Mouse (Mus musculus) midbrain, postnatal 0 days (tissue): ENCODE measurements around the gene Ces1f. TPM values are rescaled to one million over a fixed set of nuclear protein-coding genes. Genes with fewer than 3 reads are reported as not detected.

Source experiments
- ATAC-seq: fragments of 200-750 bp; cut with Nextera tagmentation; 2 replicates; pipeline ENCODE4 v1.8.0; 2017; ENCODE audit warnings: moderate number of reproducible peaks, mild to moderate bottlenecking, moderate TSS enrichment, moderate library complexity; ENCODE audit not compliant: low FRiP score
- DNase-seq: peaks from one replicate; pipeline ENCODE4 v3.0.0-alpha.2; 2015; ENCODE audit warnings: low spot score
- H3K27ac ChIP-seq: fragments of 300-500 bp; sonication (generic); 2 replicates; pipeline ENCODE4 v1.5.1; 2014; ENCODE audit warnings: low read depth, mild to moderate bottlenecking, low read length, mixed read lengths
- H3K27me3 ChIP-seq: fragments of 300-500 bp; sonication (generic); 2 replicates; pipeline ENCODE4 v1.6.1; 2014; ENCODE audit warnings: low read length, control low read depth, mixed read lengths; ENCODE audit not compliant: insufficient read depth
- H3K36me3 ChIP-seq: fragments of 300-500 bp; sonication (generic); 2 replicates; pipeline ENCODE4 v1.6.1; 2014; ENCODE audit warnings: low read length, control low read depth, mixed read lengths; ENCODE audit not compliant: insufficient read depth
- H3K4me1 ChIP-seq: fragments of 300-500 bp; sonication (generic); 2 replicates; pipeline ENCODE4 v1.6.1; 2014; ENCODE audit warnings: mild to moderate bottlenecking, control low read depth, antibody characterized with exemption, low read length, mixed read lengths; ENCODE audit not compliant: insufficient read depth
- H3K4me2 ChIP-seq: fragments of 300-500 bp; sonication (generic); 2 replicates; pipeline ENCODE4 v1.6.1; 2014; ENCODE audit warnings: low read depth, mild to moderate bottlenecking, low read length, mixed read lengths; ENCODE audit not compliant: poor library complexity, severe bottlenecking
- H3K4me3 ChIP-seq: fragments of 300-500 bp; sonication (generic); 2 replicates; pipeline ENCODE4 v1.5.1; 2014; ENCODE audit warnings: low read depth, mild to moderate bottlenecking, low read length, moderate library complexity
- H3K9ac ChIP-seq: fragments of 300-500 bp; sonication (generic); replicated peaks from 2 replicates; pipeline ENCODE4 v1.6.1; 2014; ENCODE audit warnings: mild to moderate bottlenecking, low read length, moderate library complexity, mixed read lengths; ENCODE audit not compliant: poor library complexity, severe bottlenecking
- H3K9me3 ChIP-seq: fragments of 300-500 bp; sonication (generic); 2 replicates; pipeline ENCODE4 v1.6.1; 2016; ENCODE audit warnings: low read length, control low read depth
- CTCF ChIP-seq: IDR thresholded peaks from 2 replicates; pipeline ENCODE4 v1.5.1; 2016; ENCODE audit warnings: antibody characterized with exemption, mild to moderate bottlenecking
- whole genome bisulfite sequencing: fragments of 180-500 bp; shearing (Covaris S2); extraction: QIAGEN DNeasy Blood & Tissue Kit; methylation state at CpG from one replicate; pipeline ENCODE4 v1.1.7; 2014; 5-methylcytosine and 5-hydroxymethylcytosine counted together
- polyA plus RNA-seq: library from polyadenylated mRNA; unstranded; fragments of >200 nt; fragmentation: Nextera tagmentation; extraction: Ambion mirVana; gene quantifications from 2 replicates; pipeline ENCODE4 v1.2.1, GENCODE M21; 2015
- total RNA-seq: library from RNA; depleted of rRNA; stranded (reverse); fragments of >200 nt; gene quantifications from 2 replicates; pipeline ENCODE4 v1.2.3, GENCODE M21; 2014; rRNA removed

Ces1f gene
- total RNA-seq (0.19 TPM in 1 of 2 replicates, not detected in the other), polyA plus RNA-seq (not detected in 2 replicates)

DNA sequence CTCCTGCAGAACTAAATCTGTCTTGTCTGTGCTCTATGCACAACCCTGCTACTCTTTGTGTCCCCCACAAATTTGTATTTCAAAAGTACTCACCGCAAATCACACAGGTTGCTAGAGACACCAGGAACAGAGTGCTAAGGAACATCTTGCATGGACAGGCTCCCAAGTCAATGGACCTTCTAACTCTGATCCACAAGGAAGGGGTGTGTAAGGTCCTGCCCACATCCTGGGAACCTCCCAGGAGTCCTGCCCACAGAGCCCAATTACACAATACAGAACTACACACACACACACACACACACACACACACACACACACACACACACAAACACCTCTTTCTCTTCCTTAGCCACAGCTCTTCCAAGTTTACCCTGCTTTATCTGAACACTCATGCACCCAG is at the start of gene Ces1f:
Gene Ces1f (minus strand): TSS at position 192 of the 400 bp plus-strand sequence.
- Histone ChIP-seq H3K4me1 (no peaks in the 10 kb centered on the region), H3K9me3 (no peaks in the 10 kb centered on the region), H3K36me3 (no peaks in the 10 kb centered on the region), H3K4me3 (no peak within 1 kb of the TSS), H3K27me3 (no peaks in the 10 kb centered on the region), H3K9ac (no peak within 1 kb of the TSS), H3K27ac (no peak within 1 kb of the TSS), H3K4me2 (no peak within 1 kb of the TSS)
- 97% methylated on average over 1 of the region's 1 CpGs for WGBS
- DNase-seq (no peak), ATAC-seq (no peak)
- no peak for TF ChIP-seq CTCF

DNA sequence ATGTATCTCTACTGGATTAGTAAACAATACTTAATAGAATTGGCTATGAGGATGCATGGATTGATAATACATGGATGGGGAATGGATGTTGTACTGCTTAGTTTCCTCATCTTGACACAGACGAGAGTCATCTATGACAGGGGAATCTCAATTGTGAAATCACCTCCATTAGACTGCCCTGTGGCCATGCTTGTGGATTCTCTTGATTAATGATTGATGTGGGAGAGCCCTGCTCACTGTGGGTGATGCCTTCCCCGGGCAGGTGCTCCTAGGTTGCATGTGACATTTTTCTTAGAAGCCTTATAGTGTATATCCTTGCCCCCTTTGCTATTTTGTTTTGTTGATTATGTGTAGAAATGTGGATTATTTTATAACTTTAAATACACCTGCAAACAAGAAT is 45.6 kb upstream of the Ces1f start:
- 77% methylated on average over 2 of the region's 2 CpGs for WGBS
- no peaks in the 10 kb centered on the region for H3K27me3 ChIP-seq
- TF ChIP-seq CTCF: no peak
- H3K4me1 ChIP-seq: no peaks in the 10 kb centered on the region
- ATAC-seq (no peak), DNase-seq (no peak)
- no peaks in the 10 kb centered on the region for H3K36me3 ChIP-seq
- no peak overlapping the region for H3K4me2 ChIP-seq
- H3K4me3 ChIP-seq: no peak overlapping the region
- H3K9me3 ChIP-seq: no peaks in the 10 kb centered on the region
- H3K9ac ChIP-seq: no peak overlapping the region
- no peak overlapping the region for H3K27ac ChIP-seq

DNA sequence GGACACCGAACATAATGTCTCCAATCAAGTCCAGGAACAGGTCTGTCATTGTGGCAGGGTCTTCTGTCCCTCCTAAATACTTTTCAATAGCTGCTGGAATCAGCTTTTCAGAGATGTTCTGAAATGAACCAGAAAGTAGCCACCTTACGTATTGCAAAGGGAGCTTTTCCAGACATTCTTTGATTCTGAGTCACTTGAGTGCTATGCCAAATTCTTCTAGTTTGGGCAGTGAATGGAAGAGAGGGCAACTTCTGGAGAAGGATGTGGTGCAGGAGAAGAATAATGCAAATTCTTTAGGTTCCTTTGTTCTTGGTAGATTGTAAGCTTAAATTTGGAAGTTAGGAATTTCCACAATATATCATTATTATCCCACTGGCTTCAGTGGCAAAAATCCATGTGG is 37.5 kb upstream of the Ces1f start:
- no peak overlapping the region for H3K9ac ChIP-seq
- no peaks in the 10 kb centered on the region for H3K36me3 ChIP-seq
- ATAC-seq: no peak
- H3K27ac ChIP-seq: no peak overlapping the region
- no peak for DNase-seq
- H3K4me2 ChIP-seq: no peak overlapping the region
- 92% methylated on average over 2 of the region's 2 CpGs for WGBS
- no peak for TF ChIP-seq CTCF
- H3K4me1 ChIP-seq: no peaks in the 10 kb centered on the region
- no peaks in the 10 kb centered on the region for H3K27me3 ChIP-seq
- no peak overlapping the region for H3K4me3 ChIP-seq
- H3K9me3 ChIP-seq: no peaks in the 10 kb centered on the region

DNA sequence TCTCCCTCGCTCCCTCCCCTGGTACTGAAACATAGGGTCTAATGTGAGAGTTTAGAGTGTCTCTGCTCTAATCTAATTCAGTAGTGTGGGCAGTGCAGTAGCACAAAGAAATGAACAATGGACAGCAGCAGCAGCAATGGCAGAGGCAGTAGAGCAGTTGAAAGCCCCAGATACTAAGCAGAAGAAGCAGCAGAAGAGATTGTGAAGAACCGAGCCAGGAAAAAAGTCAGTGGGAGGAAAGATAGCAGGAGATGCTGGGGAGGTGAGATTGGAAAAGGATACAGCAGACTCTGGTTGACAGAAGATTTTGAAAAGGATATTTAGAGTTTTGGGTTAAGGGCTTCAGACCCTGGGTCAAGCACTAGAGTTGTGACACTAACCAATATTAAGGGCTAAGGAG is 36.0 kb upstream of the Ces1f start:
- Histone ChIP-seq H3K9ac (no peak overlapping the region), H3K4me2 (no peak overlapping the region), H3K27me3 (no peaks in the 10 kb centered on the region), H3K36me3 (no peaks in the 10 kb centered on the region), H3K4me1 (no peaks in the 10 kb centered on the region), H3K4me3 (no peak overlapping the region), H3K9me3 (no peaks in the 10 kb centered on the region), H3K27ac (no peak overlapping the region)
- no peak for ATAC-seq
- DNase-seq: no peak
- 79% methylated on average over 2 of the region's 2 CpGs for WGBS
- TF ChIP-seq CTCF: no peak

DNA sequence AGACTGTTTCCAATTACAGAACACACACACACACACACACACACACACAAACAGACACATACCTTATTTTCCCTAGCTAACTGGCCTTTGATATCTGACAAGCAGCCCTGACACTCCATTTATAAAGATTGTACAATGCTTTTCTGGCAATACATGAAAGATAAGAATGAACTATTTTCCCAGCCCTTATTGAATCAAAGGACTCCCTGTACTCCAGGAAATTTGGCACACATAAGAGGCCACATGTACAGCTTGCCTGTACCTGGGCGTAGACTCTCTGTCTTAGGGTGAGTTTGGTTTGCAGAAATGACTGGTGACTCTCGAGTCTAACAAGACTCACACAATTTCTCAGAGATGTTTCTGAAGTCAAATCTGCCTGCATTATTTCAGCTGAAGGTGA is 4.3 kb upstream of the Ces1f start:
- H3K27ac ChIP-seq: no peak overlapping the region
- H3K4me3 ChIP-seq: no peak overlapping the region
- no peak for TF ChIP-seq CTCF
- H3K27me3 ChIP-seq: no peaks in the 10 kb centered on the region
- WGBS: 82% methylated on average over 2 of the region's 2 CpGs
- no peaks in the 10 kb centered on the region for H3K9me3 ChIP-seq
- DNase-seq (no peak), ATAC-seq (no peak)
- no peak overlapping the region for H3K4me2 ChIP-seq
- H3K4me1 ChIP-seq: no peaks in the 10 kb centered on the region
- no peak overlapping the region for H3K9ac ChIP-seq
- no peaks in the 10 kb centered on the region for H3K36me3 ChIP-seq

DNA sequence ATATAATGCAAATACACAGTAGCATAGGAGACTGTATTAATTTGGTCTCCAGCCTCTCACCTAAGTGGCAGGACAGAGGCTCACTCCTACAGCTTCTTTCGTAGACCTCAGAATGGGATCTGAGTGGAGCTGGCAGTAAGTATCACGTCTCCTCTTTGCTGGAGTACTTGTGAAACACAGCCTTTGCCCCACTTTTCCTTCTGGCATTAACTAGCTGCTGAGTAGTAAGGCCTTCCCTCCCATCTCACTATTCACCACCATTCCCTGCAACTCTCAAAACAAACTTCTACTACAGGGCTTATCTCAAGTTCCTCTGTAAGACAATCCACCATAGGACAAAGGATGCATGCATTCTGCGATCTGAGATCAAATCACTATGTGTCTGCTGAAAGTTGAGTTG is 2.8 kb upstream of the Ces1f start:
- H3K27ac ChIP-seq: no peak overlapping the region
- H3K9ac ChIP-seq: no peak overlapping the region
- H3K27me3 ChIP-seq: no peaks in the 10 kb centered on the region
- H3K4me1 ChIP-seq: no peaks in the 10 kb centered on the region
- no peak for TF ChIP-seq CTCF
- WGBS: 65% methylated on average over 3 of the region's 3 CpGs
- H3K4me2 ChIP-seq: no peak overlapping the region
- no peak for ATAC-seq
- no peak for DNase-seq
- H3K4me3 ChIP-seq: no peak overlapping the region
- H3K36me3 ChIP-seq: no peaks in the 10 kb centered on the region
- no peaks in the 10 kb centered on the region for H3K9me3 ChIP-seq
